Mouse (Mus musculus) myocyte (in vitro differentiated cells): ENCODE measurements around the gene Ahnak. TPM values are rescaled to one million over a fixed set of nuclear protein-coding genes. Genes with fewer than 3 reads are reported as not detected.

Experiments
- H3K27me3 ChIP-seq: one replicate; pipeline ENCODE4 v1.6.1; 2011; ENCODE audit not compliant: control insufficient read depth, insufficient read depth, insufficient read length
- H3K36me3 ChIP-seq: one replicate; pipeline ENCODE4 v1.6.1; 2011; ENCODE audit not compliant: control insufficient read depth, insufficient read depth
- H3K4me2 ChIP-seq: one replicate; pipeline ENCODE4 v1.6.1; 2011; ENCODE audit warnings: low read depth, control low read depth
- H3K4me3 ChIP-seq: one replicate; pipeline ENCODE4 v1.5.1; 2011; ENCODE audit warnings: mild to moderate bottlenecking, control low read depth, moderate library complexity
- H3K79me2 ChIP-seq: one replicate; pipeline ENCODE4 v1.6.1; 2011; ENCODE audit not compliant: control insufficient read depth, insufficient read depth
- H3ac ChIP-seq: one replicate; pipeline ENCODE4 v1.6.1; 2011; ENCODE audit not compliant: control insufficient read depth, insufficient read length
- CEBPB ChIP-seq: IDR thresholded peaks from 2 replicates; pipeline ENCODE4 v1.6.1; 2011; ENCODE audit warnings: mild to moderate bottlenecking, moderate library complexity; ENCODE audit not compliant: poor library complexity, insufficient read depth, severe bottlenecking
- E2F4 ChIP-seq: IDR thresholded peaks from one replicate; pipeline ENCODE4 v1.6.1; 2011; ENCODE audit warnings: mild to moderate bottlenecking, control low read depth, moderate library complexity; ENCODE audit not compliant: insufficient read depth
- MAX ChIP-seq: IDR thresholded peaks from one replicate; pipeline ENCODE4 v1.6.1; 2011; ENCODE audit warnings: low read depth, mild to moderate bottlenecking, control low read depth
- MYOD1 ChIP-seq, 3 experiments: IDR thresholded peaks; one replicate each; pipeline ENCODE4 v1.6.1; 2011; ENCODE audit warnings: control low read depth in 2 of 3, low read depth in 2 of 3, mild to moderate bottlenecking in 2 of 3, moderate library complexity in 1 of 3; ENCODE audit not compliant: insufficient read length in 2 of 3, control insufficient read depth in 1 of 3
- MYOG ChIP-seq, 3 experiments: IDR thresholded peaks; one replicate each; pipeline ENCODE4 v1.6.1; 2011; ENCODE audit warnings: control low read depth in 2 of 3, low read depth in 2 of 3, mild to moderate bottlenecking in 2 of 3; ENCODE audit not compliant: insufficient read length in 2 of 3, control insufficient read depth in 1 of 3, insufficient read depth in 1 of 3
- POLR2A ChIP-seq: IDR thresholded peaks from one replicate; pipeline ENCODE4 v1.6.1; 2011; ENCODE audit warnings: low read depth, mild to moderate bottlenecking, control low read depth, moderate library complexity; ENCODE audit not compliant: insufficient read length
- POLR2AphosphoS2 ChIP-seq: IDR thresholded peaks from one replicate; pipeline ENCODE4 v1.6.1; 2011; ENCODE audit warnings: low read depth, control low read depth; ENCODE audit not compliant: insufficient read length
- REST ChIP-seq: IDR thresholded peaks from one replicate; pipeline ENCODE4 v1.6.1; 2011; ENCODE audit warnings: mild to moderate bottlenecking, control low read depth, moderate library complexity; ENCODE audit not compliant: insufficient read depth, insufficient read length
- SRF ChIP-seq: IDR thresholded peaks from one replicate; pipeline ENCODE4 v1.6.1; 2011; ENCODE audit warnings: low read depth; ENCODE audit not compliant: control insufficient read depth, insufficient read length
- TCF12 ChIP-seq: IDR thresholded peaks from one replicate; pipeline ENCODE4 v1.6.1; 2011; ENCODE audit warnings: mild to moderate bottlenecking, control low read depth; ENCODE audit not compliant: poor library complexity, insufficient read depth, severe bottlenecking
- TCF3 ChIP-seq: IDR thresholded peaks from one replicate; pipeline ENCODE4 v1.6.1; 2011; ENCODE audit warnings: low read depth, control low read depth; ENCODE audit not compliant: insufficient read length
- USF1 ChIP-seq: IDR thresholded peaks from one replicate; pipeline ENCODE4 v1.6.1; 2011; ENCODE audit warnings: low read depth, mild to moderate bottlenecking, control low read depth, moderate library complexity
- polyA plus RNA-seq: library from polyadenylated mRNA; unstranded; fragments of >200 nt; fragmentation: generic; extraction: Trizol; gene quantifications from one replicate; pipeline ENCODE4 v1.2.1, GENCODE M21; 2012; ENCODE audit warnings: missing spikeins

Ahnak gene
- polyA plus RNA-seq: 93.3 TPM

DNA sequence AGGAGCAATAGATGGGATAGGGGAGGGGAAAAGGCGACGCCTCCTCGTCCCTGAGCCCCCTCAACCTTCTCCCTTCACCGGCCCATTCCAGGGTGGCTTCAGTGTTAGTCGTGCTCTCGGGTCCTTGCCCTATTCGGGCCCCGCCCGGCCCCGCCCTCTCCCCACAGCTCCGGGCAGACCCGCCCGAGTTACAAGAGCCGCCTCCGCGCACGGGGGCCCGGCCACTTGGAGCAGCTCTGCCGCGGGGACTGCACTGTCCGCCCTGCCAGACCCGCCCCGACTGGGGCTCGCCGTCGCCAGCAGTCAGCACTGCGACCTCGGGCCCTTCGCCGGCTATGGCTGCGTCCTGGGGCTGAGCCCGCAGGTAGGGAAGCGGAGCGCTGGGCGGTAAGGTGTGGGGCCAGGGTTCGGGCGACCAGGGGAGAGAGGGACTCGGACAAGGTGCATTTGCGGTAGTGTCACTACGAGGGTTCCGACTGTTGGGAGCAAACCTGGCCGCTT lies at the start of gene Ahnak:
Ahnak (plus strand) TSS at position 219 of the 501 bp plus-strand sequence.
- H3K4me3 ChIP-seq: peak within 1 kb of the TSS; percentile 92
- no peaks in the 10 kb centered on the region for H3K36me3 ChIP-seq
- no peaks in the 10 kb centered on the region for H3K27me3 ChIP-seq
- TF ChIP-seq MYOG (IDR thresholded peaks at IDR 0.05; ENCODE audit: control insufficient read depth in 1 of 3, insufficient read depth in 1 of 3, insufficient read length in 2 of 3, low read depth in 2 of 3) (peak in 1 of 3 experiments; percentile 40), REST (no peak), TCF3 (no peak), POLR2AphosphoS2 (peak; percentile 100), MYOD1 (IDR thresholded peaks at IDR 0.05; ENCODE audit: control insufficient read depth in 1 of 3, insufficient read length in 2 of 3, low read depth in 2 of 3) (peak in 1 of 3 experiments; percentile 26), POLR2A (peak; percentile 99)
- H3K79me2 ChIP-seq: peaks cover 53% of the 10 kb centered on the region
- peak within 1 kb of the TSS; percentile 84 for H3K4me2 ChIP-seq
- peak within 1 kb of the TSS; percentile 71 for H3ac ChIP-seq

DNA sequence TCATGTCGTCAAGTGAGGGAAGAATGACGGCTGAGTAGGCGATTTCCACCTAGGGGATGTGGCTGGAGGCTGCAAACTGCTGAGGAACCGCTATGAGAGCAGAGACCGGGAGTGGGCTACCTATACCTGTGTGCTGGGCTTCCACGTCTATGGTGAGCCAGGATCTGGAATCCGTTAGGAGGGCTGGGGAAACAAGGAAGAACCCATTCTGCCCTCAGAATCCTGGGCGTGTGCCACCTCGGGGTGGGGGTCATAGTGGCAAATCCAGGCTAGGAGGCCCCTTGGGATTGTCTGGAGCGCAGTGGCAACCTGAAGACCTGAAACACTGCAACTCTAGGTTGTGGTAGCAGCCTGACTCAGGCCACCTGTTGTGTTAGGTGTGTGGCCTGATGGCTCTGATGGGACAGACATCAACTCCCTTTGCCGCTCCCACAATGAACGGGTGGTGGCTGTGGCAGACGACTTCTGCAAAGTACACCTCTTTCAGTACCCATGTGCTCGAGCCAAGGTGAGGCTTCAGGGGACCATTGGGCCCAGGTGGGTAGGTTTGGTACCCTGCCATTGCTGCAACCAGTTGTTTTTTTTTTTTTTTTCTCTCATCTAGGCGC lies 48.5 kb upstream of the Ahnak start:
- H3K36me3 ChIP-seq: peaks cover 9% of the 10 kb centered on the region
- peak overlapping the region; percentile 97 for H3ac ChIP-seq

DNA sequence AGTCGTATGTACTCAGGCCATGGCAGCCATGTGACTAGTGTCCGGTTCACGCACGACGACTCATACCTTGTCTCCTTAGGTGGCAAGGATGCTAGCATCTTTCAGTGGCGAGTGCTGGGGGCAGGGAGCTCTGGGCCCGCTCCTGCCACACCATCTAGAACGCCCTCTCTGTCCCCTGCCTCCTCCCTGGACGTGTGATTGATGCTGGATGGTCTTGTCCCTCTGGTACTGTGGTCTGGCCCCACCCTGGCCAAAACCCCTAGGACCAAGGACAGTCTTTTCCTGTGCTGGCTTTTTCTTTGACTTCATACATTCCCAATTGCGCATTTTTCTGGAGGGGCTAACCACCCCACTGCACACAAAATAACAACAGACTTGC lies 48.0 kb upstream of the Ahnak start:
- TF ChIP-seq POLR2AphosphoS2: no peak
- TF ChIP-seq MAX: no peak
- TF ChIP-seq REST: no peak
- no peak for TF ChIP-seq TCF3
- no peak for TF ChIP-seq CEBPB
- no peak for TF ChIP-seq E2F4
- no peak for TF ChIP-seq MYOD1 (IDR thresholded peaks at IDR 0.05; ENCODE audit: control insufficient read depth in 1 of 3, insufficient read length in 2 of 3, low read depth in 2 of 3)
- TF ChIP-seq TCF12: no peak
- no peak for TF ChIP-seq POLR2A
- TF ChIP-seq USF1: no peak
- TF ChIP-seq MYOG (IDR thresholded peaks at IDR 0.05; ENCODE audit: control insufficient read depth in 1 of 3, insufficient read depth in 1 of 3, insufficient read length in 2 of 3, low read depth in 2 of 3): no peak
- peak overlapping the region; percentile 94 for H3K4me3 ChIP-seq
- peak overlapping the region; percentile 97 for H3ac ChIP-seq
- peaks cover 28% of the 10 kb centered on the region for H3K79me2 ChIP-seq
- H3K27me3 ChIP-seq: no peaks in the 10 kb centered on the region
- H3K36me3 ChIP-seq: peaks cover 12% of the 10 kb centered on the region
- H3K4me2 ChIP-seq: peak overlapping the region; percentile 97

More for the DNA sequence above, 48.5 kb upstream of the Ahnak start:
- H3K79me2 ChIP-seq: peaks cover 28% of the 10 kb centered on the region
- H3K27me3 ChIP-seq: no peaks in the 10 kb centered on the region
- H3K4me2 ChIP-seq: peak overlapping the region; percentile 97
- TF ChIP-seq POLR2A (no peak), MYOD1 (IDR thresholded peaks at IDR 0.05; ENCODE audit: control insufficient read depth in 1 of 3, insufficient read length in 2 of 3, low read depth in 2 of 3) (no peak), MYOG (IDR thresholded peaks at IDR 0.05; ENCODE audit: control insufficient read depth in 1 of 3, insufficient read depth in 1 of 3, insufficient read length in 2 of 3, low read depth in 2 of 3) (no peak), MAX (no peak), TCF3 (no peak), E2F4 (no peak), REST (no peak), SRF (no peak)
- peak overlapping the region; percentile 94 for H3K4me3 ChIP-seq

DNA sequence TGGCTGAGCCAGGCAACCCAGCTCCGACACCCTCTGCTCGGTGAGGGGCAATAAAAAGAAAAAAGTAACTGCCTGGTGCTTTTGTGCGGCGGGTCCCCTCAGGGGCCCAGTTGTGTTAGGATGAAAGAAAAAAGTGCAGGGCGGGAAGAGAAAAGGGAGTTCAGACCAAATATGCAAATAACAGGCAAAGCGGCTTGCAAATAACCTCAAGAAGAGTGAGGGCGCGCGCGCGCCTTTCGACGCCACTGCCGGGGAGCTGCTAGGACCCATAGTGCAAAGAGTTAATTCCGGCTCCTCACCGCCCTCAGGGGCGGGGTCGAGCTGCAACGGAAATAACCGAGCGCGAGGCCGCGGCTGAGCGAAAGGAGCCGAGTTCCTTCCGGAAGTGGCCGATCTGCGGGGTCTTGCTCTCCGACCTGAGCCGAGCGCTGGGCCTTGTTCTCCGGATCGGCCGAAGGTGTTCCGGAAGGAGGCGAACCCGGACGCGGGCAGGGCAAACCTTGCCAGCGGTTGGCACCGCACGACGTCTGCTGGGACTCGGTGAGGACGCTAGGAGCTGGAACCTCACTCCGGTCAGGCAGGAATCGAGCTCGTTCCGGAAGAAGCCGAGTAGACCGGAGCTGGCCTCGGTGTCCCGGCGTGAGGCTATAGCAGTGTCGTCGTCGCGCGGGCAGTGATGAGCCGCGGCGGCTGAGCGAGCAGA lies 47.4 kb upstream of the Ahnak start, which contains the start of gene Mta2:
Mta2 (plus strand) TSS at position 361 of the 703 bp plus-strand sequence.
- Histone ChIP-seq H3K36me3 (peaks cover 17% of the 10 kb centered on the region), H3K27me3 (no peaks in the 10 kb centered on the region)

More for the DNA sequence above, 47.4 kb upstream of the Ahnak start, which contains the start of gene Mta2:
- peak within 1 kb of the TSS; percentile 97 for H3K4me2 ChIP-seq
- H3K79me2 ChIP-seq: peaks cover 28% of the 10 kb centered on the region
- peak within 1 kb of the TSS; percentile 97 for H3ac ChIP-seq
- H3K4me3 ChIP-seq: peak within 1 kb of the TSS; percentile 94
- TF ChIP-seq E2F4 (peak; percentile 16), POLR2A (peak; percentile 80), USF1 (no peak), TCF3 (no peak), MAX (no peak), POLR2AphosphoS2 (peak; percentile 84), SRF (peak; percentile 18)
